Mouse (Mus musculus) megakaryocyte-erythroid progenitor cell, adult 5-6 weeks (primary cell): Measurements from ENCODE around the gene Rasl10a. TPM values are rescaled to one million over a fixed set of nuclear protein-coding genes. Genes with fewer than 3 reads are reported as not detected.
"Not testable (repeated sequence)": the region's sequence is repeated elsewhere in the genome, so short reads cannot be mapped to it uniquely, and the experiment has no call there.

ENCODE experiments used
- ATAC-seq: replicated peaks from 2 replicates; pipeline ENCODE4 v1.8.0; 2016; ENCODE audit warnings: mild to moderate bottlenecking, inconsistent platforms; ENCODE audit not compliant: severe bottlenecking, poor library complexity, low FRiP score, low TSS enrichment
- total RNA-seq, 2 experiments: library from RNA; stranded (forward) in 1 of 2; stranded (reverse) in 1 of 2; fragments of 200-1000, 215-1000 nt in 1 of 2; fragments of >200 nt in 1 of 2; fragmentation: Nextera tagmentation in 1 of 2; gene quantifications; 2 replicates each; pipeline ENCODE4 v1.2.3; 2014 to 2017

Gene Rasl10a
- total RNA-seq, 2 experiments from 2014 or later, result not detected

- no peak for ATAC-seq
These were observed 9.1 kb downstream of the Rasl10a start for GRCm38 (mm10) chr11:5067063-5067462.

GRCm38 (mm10) chr11:5068126-5068971 is 10.4 kb downstream of the Rasl10a start:
- no peak for ATAC-seq

DNA sequence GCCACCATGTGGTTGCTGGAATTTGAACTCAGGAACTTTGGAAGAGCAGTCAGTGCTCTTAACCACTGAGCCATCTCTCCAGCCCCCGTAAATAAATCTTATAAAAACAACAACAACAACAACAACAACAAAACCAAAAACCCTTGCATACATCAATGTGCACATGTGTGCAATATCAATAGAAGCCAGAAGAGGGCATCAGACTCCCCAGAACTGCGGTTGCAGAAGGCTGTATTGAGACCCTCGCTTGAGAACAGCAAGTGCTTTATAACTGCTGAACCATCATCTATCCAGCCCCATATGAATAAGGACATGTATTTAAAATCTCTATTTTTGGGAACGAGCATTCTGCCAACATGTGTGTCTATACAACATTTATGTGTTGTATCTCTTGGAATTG is 17.0 kb downstream of the Rasl10a start:
- ATAC-seq, result peak; percentile 52; the same call in 1 of the 2 replicates

GRCm38 (mm10) chr11:5075760-5076159 is 17.8 kb downstream of the Rasl10a start:
- ATAC-seq, result no peak

- ATAC-seq, result not testable (repeated sequence)
These were observed 18.9 kb downstream of the Rasl10a start for GRCm38 (mm10) chr11:5076843-5077242.

GRCm38 (mm10) chr11:5089147-5089546 is 31.2 kb downstream of the Rasl10a start:
- ATAC-seq, result no peak

GRCm38 (mm10) chr11:5091706-5092105 is 33.8 kb downstream of the Rasl10a start:
- peak; percentile 64 for ATAC-seq

- ATAC-seq, result no peak
These were observed 37.9 kb downstream of the Rasl10a start for GRCm38 (mm10) chr11:5095877-5096276.

- ATAC-seq, result no peak
These were observed 38.6 kb downstream of the Rasl10a start for GRCm38 (mm10) chr11:5096480-5097020.

DNA sequence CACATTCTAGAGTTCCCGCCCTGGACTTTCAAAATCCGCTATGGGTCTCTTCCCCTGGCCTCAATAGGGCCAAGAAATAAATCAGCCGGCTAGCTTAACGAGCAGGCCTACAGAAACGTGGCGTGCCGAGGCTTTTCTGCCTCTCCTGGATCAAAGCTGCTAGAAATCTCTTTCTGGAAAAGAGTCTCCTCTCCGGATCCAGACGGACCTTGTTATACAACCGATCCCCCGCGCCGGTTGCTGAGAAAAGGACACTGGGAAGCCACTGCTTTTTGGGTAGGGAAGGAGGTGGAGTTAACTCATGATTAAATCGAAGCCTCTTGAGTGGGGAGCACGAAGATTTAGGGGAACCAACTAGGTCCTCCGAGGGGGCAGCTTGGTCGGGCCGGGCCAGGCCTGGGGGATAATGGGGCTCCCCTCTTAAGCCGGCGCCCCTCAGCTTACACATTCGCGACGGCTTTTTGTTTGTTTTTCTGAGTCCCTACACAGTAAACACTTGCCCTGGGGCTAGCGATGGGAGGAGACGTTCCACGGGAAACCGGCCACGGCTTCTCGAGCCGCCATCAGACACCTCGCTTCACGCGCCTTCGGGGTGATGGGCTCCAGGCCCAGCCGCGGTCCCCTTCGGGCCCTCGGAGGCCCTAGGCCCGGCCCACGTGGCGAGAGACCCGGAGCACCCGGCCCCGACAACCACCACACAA is 40.3 kb downstream of the Rasl10a start:
- ATAC-seq, result 0 out of 2 replicates have a peak, but pooled peaks have one; percentile 20

- ATAC-seq, result peak; percentile 69
These were observed 41.0 kb downstream of the Rasl10a start, which contains the start of the genes Rhbdd3 and Ewsr1 for GRCm38 (mm10) chr11:5098736-5099542. Gene Rhbdd3, plus strand, starts transcription at chr11:5098926. Gene Ewsr1, minus strand, starts transcription at chr11:5099266.

DNA sequence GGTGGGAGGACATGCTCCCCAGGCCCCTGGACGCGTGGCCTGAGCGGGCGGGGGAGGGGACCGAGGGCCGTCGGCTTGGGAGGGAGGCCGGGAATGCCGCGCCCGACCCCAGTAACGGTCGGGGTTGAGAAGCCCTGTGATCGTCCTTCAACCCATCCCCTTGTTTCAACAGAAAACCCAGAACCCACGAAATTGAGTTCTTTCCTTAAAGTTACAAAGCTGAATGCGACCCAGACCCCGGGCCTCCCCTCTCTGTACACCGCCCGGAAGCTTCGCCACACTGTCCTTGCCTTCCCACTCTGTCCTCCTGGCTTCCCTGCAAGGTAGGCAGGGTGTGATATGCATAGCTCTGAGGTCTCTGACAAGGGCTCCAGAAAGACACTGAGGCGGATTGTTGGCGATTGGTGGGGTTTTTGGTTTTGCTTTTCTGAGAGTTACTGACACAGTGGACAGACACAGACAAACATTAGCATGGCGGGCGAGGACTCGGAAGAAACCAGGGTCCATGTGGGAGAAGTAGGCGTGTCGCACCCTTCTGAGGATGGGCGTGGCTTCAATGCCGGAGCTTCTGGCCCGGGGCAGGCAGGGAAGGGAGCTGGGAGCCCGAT is 41.8 kb downstream of the Rasl10a start:
- peak; percentile 64 for ATAC-seq

DNA sequence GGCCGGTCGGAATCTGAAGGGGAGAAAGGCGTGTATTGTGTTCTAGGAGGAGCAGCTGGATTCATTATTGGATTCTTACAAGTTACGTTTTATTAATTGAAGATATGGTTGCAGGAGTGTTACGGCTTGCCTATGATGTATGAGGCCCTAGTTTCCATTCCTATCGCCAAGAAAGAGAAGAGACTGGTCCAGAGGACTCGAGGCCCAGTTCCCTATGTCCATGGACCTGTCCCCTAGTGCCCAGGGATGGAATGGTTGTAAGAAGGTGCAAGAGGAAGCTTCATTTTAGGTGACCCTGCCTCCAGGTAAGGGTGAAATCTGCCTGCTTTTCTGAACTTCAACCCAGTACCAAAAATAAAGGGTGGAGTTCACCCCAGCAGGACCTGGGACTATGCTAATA is 42.4 kb downstream of the Rasl10a start:
- no peak for ATAC-seq

- no peak for ATAC-seq
These were observed 42.9 kb downstream of the Rasl10a start for GRCm38 (mm10) chr11:5100801-5101200.

GRCm38 (mm10) chr11:5101641-5102040 is 43.7 kb downstream of the Rasl10a start:
- ATAC-seq, result no peak

DNA sequence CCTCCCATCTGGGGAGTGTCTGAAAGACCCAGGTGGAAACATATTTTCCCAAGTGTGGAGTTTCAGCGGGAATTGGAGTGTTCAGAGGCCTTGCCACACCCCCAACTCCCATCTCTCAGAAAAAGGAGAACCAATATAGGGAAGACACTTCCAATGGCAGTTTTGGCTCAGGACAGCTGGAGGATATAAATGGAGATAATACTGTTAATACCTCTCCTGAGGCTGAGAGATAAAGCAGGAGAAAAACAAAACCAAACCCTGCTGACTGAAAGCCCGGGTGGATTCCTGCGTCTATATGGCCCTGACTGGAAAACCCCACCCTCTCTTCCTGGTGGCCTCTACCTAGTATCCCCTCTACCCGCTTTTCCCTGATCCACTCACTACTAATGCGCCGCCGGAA is 44.5 kb downstream of the Rasl10a start:
- peak; percentile 17; the same call in 1 of the 2 replicates for ATAC-seq

DNA sequence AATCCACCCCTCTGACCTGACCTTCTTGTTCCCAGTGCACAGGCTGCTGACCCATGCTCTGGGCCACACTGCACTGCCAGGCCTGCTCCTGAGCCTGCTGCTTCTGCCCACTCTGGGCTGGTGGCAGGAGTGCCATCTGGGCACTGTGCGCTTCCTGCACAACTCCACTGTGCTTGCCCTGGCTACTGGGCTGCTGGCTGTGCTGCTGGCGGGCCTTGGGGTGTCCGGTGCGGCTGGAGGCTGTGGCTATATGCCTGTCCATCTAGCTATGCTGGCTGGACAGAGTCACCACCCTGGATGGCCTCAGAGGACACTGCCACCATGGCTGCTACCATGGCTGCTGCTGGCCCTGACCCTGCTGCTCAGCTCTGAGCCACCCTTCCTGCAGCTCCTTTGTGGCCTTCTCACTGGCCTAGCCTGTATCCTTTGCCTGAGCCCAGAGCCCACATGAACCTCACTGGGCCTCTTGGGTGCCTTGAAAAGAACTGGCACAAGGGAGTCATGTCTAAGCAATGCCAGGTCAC is 46.1 kb downstream of the Rasl10a start:
- ATAC-seq, result no peak

- no peak for ATAC-seq
These were observed 51.5 kb downstream of the Rasl10a start for GRCm38 (mm10) chr11:5109441-5109840.
